Mouse (Mus musculus): ENCODE measurements around the gene Tnrc6b. TPM values are rescaled to one million over a fixed set of nuclear protein-coding genes. Genes with fewer than 3 reads are reported as not detected.

Gene Tnrc6b
- polyA plus RNA-seq, 1 experiment: 13.3 TPM

DNA sequence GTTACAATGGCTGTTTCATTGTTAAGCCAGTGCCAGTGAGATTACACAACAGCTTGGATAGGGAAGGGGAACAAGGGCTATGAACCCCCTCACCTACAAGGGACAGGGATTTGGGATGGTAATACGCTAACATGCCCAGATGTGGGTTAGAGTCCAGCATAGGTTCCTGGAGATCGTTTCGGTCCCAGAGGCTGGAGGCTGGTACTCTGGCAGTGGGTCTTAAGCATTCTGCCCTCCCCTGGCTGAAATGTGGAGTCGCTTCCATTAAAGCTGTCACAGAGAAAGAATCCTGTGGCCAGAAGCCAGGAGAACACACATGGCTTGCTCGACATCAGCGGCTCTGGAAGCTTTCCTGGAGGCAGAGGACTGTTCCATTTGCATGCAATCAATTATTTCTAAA lies 1.5 kb upstream of the Tnrc6b start:
- no peak overlapping the region for H3K4me3 ChIP-seq (ENCODE audit: low read depth, low read length)
- 32% methylated on average over 6 of the region's 6 CpGs for WGBS
- no peak overlapping the region for H3K27ac ChIP-seq (ENCODE audit: insufficient read depth, low read depth, low read length)
- peaks cover 11% of the 10 kb centered on the region; the same call in 1 of the 2 replicates for H3K4me1 ChIP-seq (ENCODE audit: control insufficient read depth, insufficient read depth, insufficient read length, low read length)
- H3K36me3 ChIP-seq (ENCODE audit: control insufficient read depth, insufficient read depth, low read length): no peaks in the 10 kb centered on the region
- H3K27me3 ChIP-seq (ENCODE audit: control insufficient read depth, insufficient read depth, low read length): no peaks in the 10 kb centered on the region
- TF ChIP-seq CTCF (IDR thresholded peaks at IDR 0.05; ENCODE audit: extremely low read depth, insufficient read length, insufficient replicate concordance, low read depth, low read length) (no peak), POLR2A (IDR thresholded peaks at IDR 0.05; ENCODE audit: low read depth, low read length) (no peak)

DNA sequence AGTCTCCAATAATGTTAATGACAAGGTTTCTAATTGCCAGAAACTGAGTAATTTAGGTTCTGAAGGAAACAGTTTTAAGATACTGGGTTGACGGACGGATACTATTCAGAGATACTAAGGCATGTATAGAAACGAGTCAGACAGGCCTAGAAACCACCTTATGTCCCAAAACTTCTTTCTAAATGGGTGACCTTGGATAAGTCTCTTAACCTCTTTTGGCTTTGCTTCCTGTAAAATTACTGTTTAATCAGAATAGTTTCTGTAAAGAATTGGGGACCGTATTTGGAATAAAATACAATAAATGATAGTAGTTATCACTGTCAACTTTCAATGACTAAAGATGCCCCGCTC lies 881 bp upstream of the Tnrc6b start:
- Histone ChIP-seq H3K27me3 (ENCODE audit: control insufficient read depth, insufficient read depth, low read length) (no peaks in the 10 kb centered on the region), H3K27ac (ENCODE audit: insufficient read depth, low read depth, low read length) (peak overlapping the region; percentile 94; the same call in 1 of the 2 replicates), H3K4me1 (ENCODE audit: control insufficient read depth, insufficient read depth, insufficient read length, low read length) (peaks cover 11% of the 10 kb centered on the region; the same call in 1 of the 2 replicates), H3K36me3 (ENCODE audit: control insufficient read depth, insufficient read depth, low read length) (no peaks in the 10 kb centered on the region), H3K4me3 (ENCODE audit: low read depth, low read length) (peak overlapping the region; percentile 76)
- TF ChIP-seq CTCF (IDR thresholded peaks at IDR 0.05; ENCODE audit: extremely low read depth, insufficient read length, insufficient replicate concordance, low read depth, low read length) (no peak), POLR2A (IDR thresholded peaks at IDR 0.05; ENCODE audit: low read depth, low read length) (no peak)
- WGBS: 15% methylated on average over 5 of the region's 5 CpGs

DNA sequence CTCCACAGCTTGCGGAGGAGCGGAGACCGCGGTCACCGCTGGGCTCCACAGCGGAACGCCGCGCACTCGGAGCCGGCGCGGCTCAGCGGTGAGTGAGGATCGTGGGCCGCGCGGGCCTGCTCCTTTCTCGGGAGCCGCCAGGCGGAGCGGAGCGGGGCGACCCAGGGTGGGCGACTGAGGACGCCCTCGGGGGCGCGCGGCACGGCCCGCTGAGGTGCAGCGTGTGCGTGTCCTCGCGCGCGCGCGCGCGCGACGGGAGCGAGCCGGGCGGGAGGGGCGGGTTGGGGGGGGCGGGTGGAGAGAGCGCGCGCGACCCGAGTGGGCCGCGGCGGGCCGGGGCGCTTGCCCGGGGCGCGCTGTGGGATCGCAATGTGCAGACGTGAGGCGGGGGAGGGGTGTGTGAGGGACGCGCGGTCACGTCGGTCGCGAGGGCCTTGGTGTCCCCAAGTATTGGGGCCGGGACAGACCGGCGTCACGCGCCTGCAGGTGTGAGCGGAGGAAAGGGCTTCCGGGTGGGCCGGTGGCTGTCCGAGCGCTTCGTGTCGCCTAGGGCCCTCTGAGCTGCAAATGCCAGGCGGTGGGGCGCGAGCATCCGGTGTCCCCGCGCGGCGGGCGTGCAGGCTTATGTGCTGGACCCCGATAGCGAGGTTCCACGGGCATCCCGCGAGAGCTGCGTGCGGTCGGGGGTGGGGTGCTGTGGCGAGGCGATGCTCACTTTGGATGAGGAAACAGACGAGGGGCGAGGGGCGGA lies 463 bp downstream of the Tnrc6b start:
- no peaks in the 10 kb centered on the region for H3K27me3 ChIP-seq (ENCODE audit: control insufficient read depth, insufficient read depth, low read length)
- peak overlapping the region; percentile 96 for H3K4me3 ChIP-seq (ENCODE audit: low read depth, low read length)
- TF ChIP-seq POLR2A (IDR thresholded peaks at IDR 0.05; ENCODE audit: low read depth, low read length) (no peak), CTCF (IDR thresholded peaks at IDR 0.05; ENCODE audit: extremely low read depth, insufficient read length, insufficient replicate concordance, low read depth, low read length) (no peak)
- 1% methylated on average over 95 of the region's 106 CpGs for WGBS
- no peaks in the 10 kb centered on the region for H3K36me3 ChIP-seq (ENCODE audit: control insufficient read depth, insufficient read depth, low read length)
- H3K4me1 ChIP-seq (ENCODE audit: control insufficient read depth, insufficient read depth, insufficient read length, low read length): peaks cover 11% of the 10 kb centered on the region; the same call in 1 of the 2 replicates
- H3K27ac ChIP-seq (ENCODE audit: insufficient read depth, low read depth, low read length): peak overlapping the region; percentile 81

DNA sequence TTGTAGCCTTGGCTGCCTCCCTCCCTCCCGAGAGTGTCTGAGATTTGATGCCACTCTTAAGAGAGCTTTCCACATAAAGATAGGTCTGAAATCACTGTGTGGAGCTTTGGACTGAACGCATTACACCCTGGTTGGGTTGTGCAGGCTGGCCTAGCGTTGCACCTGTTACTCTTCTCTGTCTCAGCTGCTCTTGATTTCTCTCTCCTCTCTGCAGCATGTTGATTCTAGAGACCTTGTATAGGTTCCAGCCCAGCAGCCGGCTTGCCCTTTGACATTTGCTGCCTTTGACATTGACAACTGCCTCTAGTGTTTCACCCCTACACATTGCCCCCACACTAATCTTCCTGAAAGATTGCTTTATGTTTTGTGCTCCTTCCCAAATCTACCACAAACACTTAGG lies 3.2 kb downstream of the Tnrc6b start:
- H3K36me3 ChIP-seq (ENCODE audit: control insufficient read depth, insufficient read depth, low read length): no peaks in the 10 kb centered on the region
- no peak for TF ChIP-seq CTCF (IDR thresholded peaks at IDR 0.05; ENCODE audit: extremely low read depth, insufficient read length, insufficient replicate concordance, low read depth, low read length)

DNA sequence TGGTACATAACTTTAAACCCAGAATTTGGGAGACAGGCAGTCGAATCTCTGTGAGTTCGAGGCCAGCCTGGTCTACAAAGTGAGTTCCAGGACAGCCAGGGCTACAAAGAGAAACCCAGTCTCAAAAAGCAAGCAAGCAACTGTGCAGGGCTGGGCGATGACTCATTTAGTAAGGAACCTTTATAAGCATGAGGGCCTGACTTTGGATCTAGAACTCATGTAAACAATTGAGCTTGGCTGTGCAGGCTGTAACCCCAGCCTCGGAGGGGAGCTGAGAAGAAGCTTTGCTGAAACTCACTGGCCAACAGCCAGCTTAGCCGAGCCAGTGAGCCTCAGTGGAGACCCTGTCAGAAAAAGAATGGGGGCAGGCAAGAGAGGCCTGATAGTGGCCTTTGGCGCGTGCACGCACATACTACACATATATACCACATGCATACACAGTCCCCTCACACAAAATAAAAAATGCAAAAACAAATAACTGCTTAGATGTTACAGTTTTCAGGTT lies 5.6 kb downstream of the Tnrc6b start:
- H3K36me3 ChIP-seq (ENCODE audit: control insufficient read depth, insufficient read depth, low read length): no peaks in the 10 kb centered on the region
- H3K27ac ChIP-seq (ENCODE audit: insufficient read depth, low read depth, low read length): no peak overlapping the region
- H3K4me1 ChIP-seq (ENCODE audit: control insufficient read depth, insufficient read depth, insufficient read length, low read length): peaks cover 8% of the 10 kb centered on the region; the same call in 1 of the 2 replicates
- H3K27me3 ChIP-seq (ENCODE audit: control insufficient read depth, insufficient read depth, low read length): no peaks in the 10 kb centered on the region
- TF ChIP-seq CTCF (IDR thresholded peaks at IDR 0.05; ENCODE audit: extremely low read depth, insufficient read length, insufficient replicate concordance, low read depth, low read length) (no peak), POLR2A (IDR thresholded peaks at IDR 0.05; ENCODE audit: low read depth, low read length) (no peak)
- 82% methylated on average over 8 of the region's 8 CpGs for WGBS
- H3K4me3 ChIP-seq (ENCODE audit: low read depth, low read length): no peak overlapping the region

More for the DNA sequence above, 3.2 kb downstream of the Tnrc6b start:
- Histone ChIP-seq H3K4me1 (ENCODE audit: control insufficient read depth, insufficient read depth, insufficient read length, low read length) (peaks cover 2% of the 10 kb centered on the region; the same call in 1 of the 2 replicates), H3K27me3 (ENCODE audit: control insufficient read depth, insufficient read depth, low read length) (no peaks in the 10 kb centered on the region), H3K4me3 (ENCODE audit: low read depth, low read length) (no peak overlapping the region), H3K27ac (ENCODE audit: insufficient read depth, low read depth, low read length) (no peak overlapping the region)
- 85% methylated on average over 4 of the region's 4 CpGs for WGBS

DNA sequence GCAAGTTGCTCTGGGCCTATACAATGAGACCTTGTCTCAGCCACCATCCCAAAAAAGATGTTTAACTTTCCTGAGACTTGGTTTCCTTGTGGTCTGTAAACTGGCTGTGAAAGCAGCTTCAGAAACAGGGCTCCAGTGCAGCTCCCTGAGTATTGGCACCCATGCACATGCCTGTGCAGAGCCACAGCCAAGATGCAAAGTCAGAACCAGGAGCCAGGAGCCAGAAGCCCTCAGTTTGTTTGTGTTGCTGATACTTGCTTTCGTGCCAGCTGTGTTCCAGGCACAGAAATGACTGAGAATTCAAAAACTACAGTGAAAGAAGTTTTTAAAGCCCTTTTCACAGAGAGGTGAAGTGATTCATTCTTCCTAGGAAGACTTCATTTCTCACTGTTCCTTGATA lies 6.3 kb downstream of the Tnrc6b start:
- H3K4me1 ChIP-seq (ENCODE audit: control insufficient read depth, insufficient read depth, insufficient read length, low read length): peaks cover 7% of the 10 kb centered on the region; the same call in 1 of the 2 replicates
- TF ChIP-seq POLR2A (IDR thresholded peaks at IDR 0.05; ENCODE audit: low read depth, low read length) (no peak), CTCF (IDR thresholded peaks at IDR 0.05; ENCODE audit: extremely low read depth, insufficient read length, insufficient replicate concordance, low read depth, low read length) (no peak)
- no peak overlapping the region for H3K27ac ChIP-seq (ENCODE audit: insufficient read depth, low read depth, low read length)
- H3K4me3 ChIP-seq (ENCODE audit: low read depth, low read length): no peak overlapping the region
- 49% methylated on average over 1 of the region's 1 CpGs for WGBS
- no peaks in the 10 kb centered on the region for H3K27me3 ChIP-seq (ENCODE audit: control insufficient read depth, insufficient read depth, low read length)
- no peaks in the 10 kb centered on the region for H3K36me3 ChIP-seq (ENCODE audit: control insufficient read depth, insufficient read depth, low read length)

DNA sequence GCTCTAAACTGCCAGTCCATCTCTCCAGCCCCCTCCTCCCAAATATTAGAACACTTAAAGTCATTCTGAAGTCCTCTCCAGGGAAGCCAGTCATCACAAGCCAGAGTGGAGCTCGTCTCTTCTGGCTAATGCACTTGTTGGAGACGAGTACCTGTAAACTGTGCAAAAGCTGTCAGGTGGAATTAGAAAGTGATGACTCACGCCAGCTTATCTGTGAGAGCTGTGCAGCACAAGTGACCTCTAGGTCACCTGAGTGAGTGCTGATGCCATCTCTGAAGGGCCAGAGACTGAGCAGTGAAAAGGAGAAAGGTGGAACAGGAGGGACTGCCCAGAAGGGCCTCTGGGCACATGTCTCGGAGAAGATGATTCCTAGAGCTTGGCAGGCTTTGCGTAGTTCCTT lies 9.1 kb downstream of the Tnrc6b start:
- Histone ChIP-seq H3K4me3 (ENCODE audit: low read depth, low read length) (no peak overlapping the region), H3K4me1 (ENCODE audit: control insufficient read depth, insufficient read depth, insufficient read length, low read length) (peaks cover 9% of the 10 kb centered on the region), H3K27ac (ENCODE audit: insufficient read depth, low read depth, low read length) (no peak overlapping the region), H3K36me3 (ENCODE audit: control insufficient read depth, insufficient read depth, low read length) (no peaks in the 10 kb centered on the region), H3K27me3 (ENCODE audit: control insufficient read depth, insufficient read depth, low read length) (no peaks in the 10 kb centered on the region)
- WGBS: 48% methylated on average over 5 of the region's 5 CpGs
- TF ChIP-seq POLR2A (IDR thresholded peaks at IDR 0.05; ENCODE audit: low read depth, low read length): no peak
- TF ChIP-seq CTCF (IDR thresholded peaks at IDR 0.05; ENCODE audit: extremely low read depth, insufficient read length, insufficient replicate concordance, low read depth, low read length): no peak
